Mouse (Mus musculus) midbrain, postnatal 0 days (tissue): ENCODE measurements around the gene Ppp1r12b. TPM values are rescaled to one million over a fixed set of nuclear protein-coding genes. Genes with fewer than 3 reads are reported as not detected.

Source experiments
- ATAC-seq: fragments of 200-750 bp; cut with Nextera tagmentation; 2 replicates; pipeline ENCODE4 v1.8.0; 2017; ENCODE audit warnings: moderate number of reproducible peaks, mild to moderate bottlenecking, moderate TSS enrichment, moderate library complexity; ENCODE audit not compliant: low FRiP score
- DNase-seq: peaks from one replicate; pipeline ENCODE4 v3.0.0-alpha.2; 2015; ENCODE audit warnings: low spot score
- H3K27ac ChIP-seq: fragments of 300-500 bp; sonication (generic); 2 replicates; pipeline ENCODE4 v1.5.1; 2014; ENCODE audit warnings: low read depth, mild to moderate bottlenecking, low read length, mixed read lengths
- H3K27me3 ChIP-seq: fragments of 300-500 bp; sonication (generic); 2 replicates; pipeline ENCODE4 v1.6.1; 2014; ENCODE audit warnings: low read length, control low read depth, mixed read lengths; ENCODE audit not compliant: insufficient read depth
- H3K36me3 ChIP-seq: fragments of 300-500 bp; sonication (generic); 2 replicates; pipeline ENCODE4 v1.6.1; 2014; ENCODE audit warnings: low read length, control low read depth, mixed read lengths; ENCODE audit not compliant: insufficient read depth
- H3K4me1 ChIP-seq: fragments of 300-500 bp; sonication (generic); 2 replicates; pipeline ENCODE4 v1.6.1; 2014; ENCODE audit warnings: mild to moderate bottlenecking, control low read depth, antibody characterized with exemption, low read length, mixed read lengths; ENCODE audit not compliant: insufficient read depth
- H3K4me2 ChIP-seq: fragments of 300-500 bp; sonication (generic); 2 replicates; pipeline ENCODE4 v1.6.1; 2014; ENCODE audit warnings: low read depth, mild to moderate bottlenecking, low read length, mixed read lengths; ENCODE audit not compliant: poor library complexity, severe bottlenecking
- H3K4me3 ChIP-seq: fragments of 300-500 bp; sonication (generic); 2 replicates; pipeline ENCODE4 v1.5.1; 2014; ENCODE audit warnings: low read depth, mild to moderate bottlenecking, low read length, moderate library complexity
- H3K9ac ChIP-seq: fragments of 300-500 bp; sonication (generic); replicated peaks from 2 replicates; pipeline ENCODE4 v1.6.1; 2014; ENCODE audit warnings: mild to moderate bottlenecking, low read length, moderate library complexity, mixed read lengths; ENCODE audit not compliant: poor library complexity, severe bottlenecking
- H3K9me3 ChIP-seq: fragments of 300-500 bp; sonication (generic); 2 replicates; pipeline ENCODE4 v1.6.1; 2016; ENCODE audit warnings: low read length, control low read depth
- CTCF ChIP-seq: IDR thresholded peaks from 2 replicates; pipeline ENCODE4 v1.5.1; 2016; ENCODE audit warnings: antibody characterized with exemption, mild to moderate bottlenecking
- WGBS: fragments of 180-500 bp; shearing (Covaris S2); extraction: QIAGEN DNeasy Blood & Tissue Kit; methylation state at CpG from one replicate; pipeline ENCODE4 v1.1.7; 2014; 5-methylcytosine and 5-hydroxymethylcytosine counted together
- polyA plus RNA-seq: library from polyadenylated mRNA; unstranded; fragments of >200 nt; fragmentation: Nextera tagmentation; extraction: Ambion mirVana; gene quantifications from 2 replicates; pipeline ENCODE4 v1.2.1, GENCODE M21; 2015
- total RNA-seq: library from RNA; depleted of rRNA; stranded (reverse); fragments of >200 nt; gene quantifications from 2 replicates; pipeline ENCODE4 v1.2.3, GENCODE M21; 2014

The Ppp1r12b gene
- total and polyA plus RNA-seq, 2 experiments from 2014 or later, result 11.3 to 43.8 TPM

DNA sequence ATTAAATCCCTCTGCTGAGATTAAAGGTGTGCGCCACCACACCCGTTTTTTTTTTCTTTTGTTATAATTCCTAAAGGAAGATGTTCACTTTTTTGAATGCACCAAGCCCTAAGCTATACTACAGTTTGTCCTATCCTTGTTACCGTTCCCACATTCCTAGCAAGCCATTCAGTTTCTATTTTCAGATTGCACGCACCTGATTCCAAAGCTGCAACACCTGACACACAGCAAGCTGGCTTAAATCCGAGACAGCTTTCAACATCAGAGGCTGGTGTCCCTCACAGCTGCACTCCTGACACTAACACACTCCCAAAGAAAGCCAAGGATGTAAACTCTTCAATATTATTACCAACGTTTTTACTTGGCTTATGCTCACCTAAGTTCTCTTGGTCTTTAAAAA is 19.4 kb downstream of the Ppp1r12b start:
- Histone ChIP-seq H3K9me3 (no peaks in the 10 kb centered on the region), H3K4me3 (no peak overlapping the region), H3K27ac (no peak overlapping the region), H3K27me3 (no peaks in the 10 kb centered on the region), H3K4me1 (no peaks in the 10 kb centered on the region; the same call in 1 of the 2 replicates), H3K4me2 (no peak overlapping the region), H3K36me3 (no peaks in the 10 kb centered on the region), H3K9ac (no peak overlapping the region)
- ATAC-seq (no peak), DNase-seq (no peak)
- no peak for TF ChIP-seq CTCF
- WGBS, result 94% methylated on average over 6 of the region's 6 CpGs

DNA sequence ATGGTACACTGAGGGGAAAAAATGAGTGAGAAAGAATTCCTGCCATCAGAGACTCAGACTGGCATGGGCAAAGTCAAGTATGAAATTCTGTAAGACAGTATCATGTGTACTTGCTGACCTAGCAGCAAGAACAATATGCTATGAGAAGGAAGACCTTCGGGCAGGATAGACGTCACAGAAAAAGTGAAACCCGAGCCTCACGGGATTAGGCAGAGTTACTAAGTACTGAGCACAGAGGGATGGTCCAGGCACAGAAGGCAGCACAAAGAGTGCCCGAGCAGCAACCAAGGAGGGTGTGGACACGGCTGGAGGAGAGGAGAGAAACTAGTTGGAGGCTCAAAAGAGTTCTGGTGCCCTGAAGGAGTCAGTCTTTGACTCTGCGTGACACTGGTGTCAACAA is 23.3 kb downstream of the Ppp1r12b start:
- Histone ChIP-seq H3K27me3 (no peaks in the 10 kb centered on the region), H3K36me3 (no peaks in the 10 kb centered on the region), H3K9ac (no peak overlapping the region), H3K4me3 (no peak overlapping the region), H3K27ac (no peak overlapping the region), H3K4me1 (no peaks in the 10 kb centered on the region), H3K4me2 (no peak overlapping the region), H3K9me3 (no peaks in the 10 kb centered on the region)
- WGBS, result 33% methylated on average over 7 of the region's 7 CpGs
- TF ChIP-seq CTCF, result no peak
- no peak for DNase-seq
- no peak for ATAC-seq

DNA sequence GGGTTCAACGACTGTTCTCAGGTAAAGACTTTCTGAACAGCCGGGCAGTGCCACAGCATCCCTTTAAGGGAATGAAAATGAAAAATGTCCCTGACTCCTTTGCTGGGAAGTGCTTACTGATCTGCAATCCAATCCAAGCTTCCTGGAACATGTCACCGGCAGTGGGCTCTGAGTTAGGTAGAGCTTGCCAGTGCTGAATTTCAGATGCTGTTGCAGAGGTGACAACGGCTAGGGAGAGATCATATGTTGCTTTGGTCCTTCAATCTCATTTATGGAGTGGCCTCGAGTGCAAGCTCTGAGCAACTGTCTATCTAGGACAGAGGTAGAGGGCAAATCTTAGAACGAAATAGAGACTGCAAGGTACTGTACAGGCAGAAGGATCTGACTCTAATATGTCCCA is 36.7 kb downstream of the Ppp1r12b start:
- WGBS, result 88% methylated on average over 6 of the region's 6 CpGs
- ATAC-seq (no peak), DNase-seq (no peak)

GRCm38 (mm10) chr1:134915421-134915820 is 40.3 kb downstream of the Ppp1r12b start:
- no peaks in the 10 kb centered on the region for H3K27me3 ChIP-seq
- ATAC-seq (no peak), DNase-seq (no peak)
- H3K4me1 ChIP-seq, result no peaks in the 10 kb centered on the region
- no peak overlapping the region for H3K9ac ChIP-seq
- no peak overlapping the region for H3K4me2 ChIP-seq
- H3K36me3 ChIP-seq, result no peaks in the 10 kb centered on the region
- 89% methylated on average over 4 of the region's 4 CpGs for WGBS
- TF ChIP-seq CTCF, result no peak
- no peak overlapping the region for H3K4me3 ChIP-seq
- H3K9me3 ChIP-seq, result no peaks in the 10 kb centered on the region
- H3K27ac ChIP-seq, result no peak overlapping the region

More for the DNA sequence above, 36.7 kb downstream of the Ppp1r12b start:
- TF ChIP-seq CTCF, result no peak
- Histone ChIP-seq H3K4me3 (no peak overlapping the region), H3K27ac (no peak overlapping the region), H3K4me2 (no peak overlapping the region), H3K27me3 (no peaks in the 10 kb centered on the region), H3K9ac (no peak overlapping the region), H3K9me3 (no peaks in the 10 kb centered on the region), H3K4me1 (no peaks in the 10 kb centered on the region), H3K36me3 (no peaks in the 10 kb centered on the region)

GRCm38 (mm10) chr1:134913535-134913934 is 42.2 kb downstream of the Ppp1r12b start:
- Histone ChIP-seq H3K4me3 (no peak overlapping the region), H3K4me2 (no peak overlapping the region), H3K9ac (no peak overlapping the region), H3K36me3 (no peaks in the 10 kb centered on the region), H3K27ac (no peak overlapping the region), H3K9me3 (no peaks in the 10 kb centered on the region), H3K27me3 (no peaks in the 10 kb centered on the region), H3K4me1 (no peaks in the 10 kb centered on the region)
- no peak for DNase-seq
- 74% methylated on average over 4 of the region's 4 CpGs for WGBS
- no peak for ATAC-seq
- no peak for TF ChIP-seq CTCF

DNA sequence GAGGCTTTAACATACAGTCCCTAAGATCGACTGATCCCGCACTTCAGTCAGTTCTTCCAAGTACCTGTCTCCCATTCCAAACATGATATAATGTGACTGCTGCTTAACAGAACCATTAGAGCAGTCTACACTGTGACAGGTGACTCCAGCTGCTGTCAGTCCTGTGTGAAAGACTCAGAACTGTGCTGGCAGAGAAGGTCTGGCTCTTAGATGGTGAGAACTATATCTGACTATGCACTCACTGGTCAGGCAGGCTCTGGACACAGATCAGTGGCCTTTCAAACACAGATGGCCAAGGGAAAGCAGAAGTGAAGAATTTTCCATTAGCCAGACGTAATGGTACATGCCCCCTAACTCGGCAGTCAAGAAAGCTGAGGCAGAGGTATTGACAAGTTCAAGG is 43.9 kb downstream of the Ppp1r12b start:
- Histone ChIP-seq H3K36me3 (no peaks in the 10 kb centered on the region), H3K4me3 (no peak overlapping the region), H3K9me3 (no peaks in the 10 kb centered on the region), H3K9ac (no peak overlapping the region), H3K27me3 (no peaks in the 10 kb centered on the region), H3K4me1 (no peaks in the 10 kb centered on the region), H3K4me2 (no peak overlapping the region), H3K27ac (no peak overlapping the region)
- ATAC-seq (no peak), DNase-seq (no peak)
- no peak for TF ChIP-seq CTCF
- 87% methylated on average over 4 of the region's 4 CpGs for WGBS
